Mouse (Mus musculus) bone marrow, adult 2 months (tissue): ENCODE measurements around the gene Cpm.

Experiments used
- CTCF ChIP-seq: fragments of 200-500 bp; IDR thresholded peaks from 2 replicates; pipeline ENCODE4 v1.5.1; 2011; ENCODE audit warnings: low read length, control low read depth; ENCODE audit not compliant: control insufficient read depth, insufficient read depth
- POLR2A ChIP-seq: fragments of 200-500 bp; IDR thresholded peaks from 2 replicates; pipeline ENCODE4 v1.6.1; 2011; ENCODE audit warnings: low read depth, mild to moderate bottlenecking, control low read depth, low read length, borderline replicate concordance; ENCODE audit not compliant: control insufficient read depth

DNA sequence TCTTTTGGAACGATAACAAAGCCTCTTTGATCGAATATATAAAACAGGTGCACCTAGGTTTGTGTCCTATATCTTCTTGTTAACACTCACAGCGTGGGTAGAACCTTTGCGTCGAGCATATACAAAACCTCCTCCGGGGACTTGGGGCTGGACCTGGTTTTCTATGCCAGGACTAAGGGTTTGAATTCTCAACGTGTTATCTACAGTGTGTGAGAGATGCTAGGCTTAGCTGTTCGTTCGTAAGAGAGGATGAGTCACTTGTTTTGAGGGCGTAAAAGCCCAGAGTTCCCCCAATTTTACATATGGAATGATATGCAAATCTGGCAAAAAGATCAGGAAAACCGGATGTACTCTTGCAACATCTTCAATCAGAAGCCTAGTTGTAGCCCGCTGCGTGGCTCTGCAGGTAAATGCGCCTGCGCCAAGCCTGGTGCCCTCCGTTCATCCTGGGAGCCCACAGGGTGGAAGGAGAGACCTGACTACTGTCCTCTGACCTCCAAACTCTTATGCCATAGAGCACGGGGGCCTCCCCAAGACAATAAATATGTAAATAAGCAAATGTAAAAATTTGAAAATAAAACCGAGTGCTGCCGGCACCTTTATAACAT lies 46.8 kb downstream of the Cpm start:
- no peak for TF ChIP-seq POLR2A
- TF ChIP-seq CTCF = no peak
